Mouse (Mus musculus) heart, postnatal 0 days (tissue): ENCODE measurements around the gene Lpp.

Experiments
- CTCF ChIP-seq: IDR thresholded peaks from 2 replicates; pipeline ENCODE4 v1.5.1; 2016; ENCODE audit warnings: antibody characterized with exemption, control low read depth, low read depth
- EP300 ChIP-seq: IDR thresholded peaks from 2 replicates; pipeline ENCODE4 v1.6.1; 2016; ENCODE audit warnings: antibody characterized with exemption, low read depth

DNA sequence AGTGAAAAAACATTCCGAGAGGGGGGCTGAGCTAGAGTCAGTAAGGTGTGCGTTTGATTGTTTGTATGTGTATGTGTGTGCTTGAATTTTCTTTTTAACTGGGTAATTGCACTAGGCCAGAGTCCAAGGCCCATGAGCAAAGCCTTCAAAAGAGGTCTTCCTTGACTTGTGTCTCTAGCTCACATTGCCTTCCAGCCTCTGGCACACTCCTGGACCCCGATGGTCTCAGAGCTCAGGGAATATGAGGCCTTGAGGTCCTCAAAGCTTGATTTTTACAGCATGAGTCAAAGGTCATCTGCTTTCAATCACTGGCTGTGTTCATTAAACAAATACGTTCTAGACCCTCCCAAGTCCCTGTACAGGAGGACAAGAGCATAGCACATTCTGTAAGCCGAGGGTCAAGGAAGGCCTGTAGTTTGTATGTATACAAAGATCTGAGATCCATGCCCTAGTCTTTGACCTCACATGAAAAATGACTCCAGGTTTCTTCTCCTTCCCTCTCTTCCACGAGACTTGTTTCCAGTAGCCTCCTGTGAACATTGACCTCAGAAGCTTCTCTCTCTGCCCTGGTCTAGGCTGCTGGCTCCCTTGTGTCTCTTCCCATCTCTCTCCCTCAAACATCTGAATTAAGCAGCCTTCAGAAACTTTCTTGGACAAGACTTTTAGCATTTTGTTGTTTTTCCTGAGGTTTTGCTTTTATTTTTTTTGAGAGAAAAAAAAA, 508.0 kb downstream of the Lpp start:
- TF ChIP-seq CTCF (no peak), EP300 (no peak)
